Mouse (Mus musculus) forebrain, embryonic 14.5 days (tissue): ENCODE data around the gene Apobec3. TPM values are rescaled to one million over a fixed set of nuclear protein-coding genes. Genes with fewer than 3 reads are reported as not detected.
"Not testable (repeated sequence)": the region's sequence is repeated elsewhere in the genome, so short reads cannot be mapped to it uniquely, and the experiment has no call there.

Experiments
- ATAC-seq: fragments of 200-750 bp; cut with Nextera tagmentation; 2 replicates; pipeline ENCODE4 v1.8.0; 2017; ENCODE audit warnings: mild to moderate bottlenecking, moderate library complexity
- DNase-seq: peaks from one replicate; pipeline ENCODE4 v3.0.0-alpha.2; 2015; ENCODE audit warnings: low spot score
- H3K27ac ChIP-seq: fragments of 300-500 bp; sonication (generic); 2 replicates; pipeline ENCODE4 v1.5.1; 2014; ENCODE audit warnings: low read depth, mild to moderate bottlenecking, control low read depth, low read length, moderate library complexity
- H3K27me3 ChIP-seq: fragments of 300-500 bp; sonication (generic); replicated peaks from 2 replicates; pipeline ENCODE4 v1.6.1; 2014; ENCODE audit warnings: low read length, control low read depth, mixed read lengths; ENCODE audit not compliant: control insufficient read depth, insufficient read depth
- H3K36me3 ChIP-seq: fragments of 300-500 bp; sonication (generic); 2 replicates; pipeline ENCODE4 v1.6.1; 2014; ENCODE audit warnings: low read length, control low read depth; ENCODE audit not compliant: control insufficient read depth, insufficient read depth
- H3K4me1 ChIP-seq: fragments of 300-500 bp; sonication (generic); 2 replicates; pipeline ENCODE4 v1.6.1; 2014; ENCODE audit warnings: antibody characterized with exemption, low read length, control low read depth; ENCODE audit not compliant: control insufficient read depth, insufficient read depth
- H3K4me2 ChIP-seq: fragments of 300-500 bp; sonication (generic); 2 replicates; pipeline ENCODE4 v1.6.1; 2014; ENCODE audit warnings: mild to moderate bottlenecking, control low read depth, low read length
- H3K4me3 ChIP-seq: fragments of 300-500 bp; sonication (generic); 2 replicates; pipeline ENCODE4 v1.5.1; 2014; ENCODE audit warnings: low read depth, low read length, control low read depth
- H3K9ac ChIP-seq: fragments of 300-500 bp; sonication (generic); 2 replicates; pipeline ENCODE4 v1.6.1; 2014; ENCODE audit warnings: mild to moderate bottlenecking, low read length, control low read depth, moderate library complexity
- H3K9me3 ChIP-seq: fragments of 300-500 bp; sonication (generic); replicated peaks from 2 replicates; pipeline ENCODE4 v1.6.1; 2016; ENCODE audit warnings: low read length, control low read depth, mixed read lengths; ENCODE audit not compliant: control insufficient read depth
- WGBS: fragments of 180-500 bp; shearing (Covaris S2); extraction: QIAGEN DNeasy Blood & Tissue Kit; methylation state at CpG from one replicate; pipeline ENCODE4 v1.1.7; 2014; 5-methylcytosine and 5-hydroxymethylcytosine counted together
- polyA plus RNA-seq: library from polyadenylated mRNA; unstranded; fragments of >200 nt; fragmentation: Nextera tagmentation; extraction: Ambion mirVana; gene quantifications from 2 replicates; pipeline ENCODE4 v1.2.1, GENCODE M21; 2014

Gene Apobec3
- polyA plus RNA-seq, 1 experiment from 2014 or later: 5.6 TPM

DNA sequence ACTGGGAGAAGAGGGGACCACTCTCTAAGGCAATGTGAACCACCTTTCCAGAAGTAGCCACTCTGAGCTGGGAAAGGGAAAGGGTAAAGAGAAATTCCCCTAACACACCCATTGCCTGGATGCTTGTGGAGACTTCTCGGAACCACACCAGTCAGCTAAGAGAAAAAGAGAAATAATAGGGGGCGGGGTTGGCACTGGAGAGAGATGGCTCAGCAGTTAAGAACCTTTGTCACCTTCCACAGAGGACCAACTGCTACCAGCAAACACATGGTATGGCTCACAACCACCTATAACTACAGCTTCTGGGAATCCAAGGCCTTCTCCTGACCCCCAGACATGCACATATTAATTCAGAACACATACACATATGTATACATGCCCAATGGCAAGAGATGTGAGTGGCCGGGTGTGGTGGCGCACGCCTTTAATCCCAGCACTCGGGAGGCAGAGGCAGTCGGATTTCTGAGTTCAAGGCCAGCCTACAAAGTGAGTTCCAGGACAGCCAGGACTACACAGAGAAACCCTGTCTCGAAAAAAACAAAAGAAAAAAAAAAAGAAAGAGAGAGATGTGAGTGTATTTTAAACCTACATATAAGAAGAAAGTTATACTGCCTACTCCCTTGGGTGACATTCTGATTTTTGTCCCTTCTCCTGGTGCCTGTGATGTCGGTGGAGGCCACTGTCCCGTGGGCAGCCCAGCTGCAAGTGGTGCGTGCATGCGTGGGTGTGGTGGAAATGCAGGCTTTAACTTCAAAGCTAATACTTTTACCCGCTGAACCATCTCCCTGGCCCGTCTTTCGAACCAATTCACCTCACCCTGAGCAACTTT is 1.8 kb downstream of the Apobec3 start:
- Histone ChIP-seq H3K4me2 (peak overlapping the region; percentile 59), H3K4me3 (no peak overlapping the region), H3K9me3 (no peaks in the 10 kb centered on the region), H3K27me3 (no peaks in the 10 kb centered on the region), H3K36me3 (no peaks in the 10 kb centered on the region), H3K27ac (no peak overlapping the region), H3K9ac (no peak overlapping the region), H3K4me1 (0 out of 2 replicates have a peak, but pooled peaks cover 8% of the 10 kb centered on the region)
- ATAC-seq (no peak), DNase-seq (no peak)
- WGBS: 86% methylated on average over 15 of the region's 15 CpGs

DNA sequence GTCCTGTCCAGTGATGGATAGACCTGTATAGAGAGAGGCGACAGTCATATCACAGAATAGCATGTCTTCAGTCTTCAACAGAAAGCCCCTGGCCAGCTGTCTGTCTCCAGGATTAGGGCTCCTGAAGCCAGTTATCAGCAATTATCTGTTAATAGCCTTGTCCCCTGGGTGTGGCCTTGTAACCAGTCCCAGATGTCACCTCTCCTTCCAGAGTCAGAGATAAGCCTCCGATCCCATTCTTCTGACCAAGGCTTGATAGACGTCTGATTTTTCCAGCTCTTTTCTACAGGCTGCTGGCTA is 2.3 kb downstream of the Apobec3 start:
- WGBS: 87% methylated on average over 3 of the region's 3 CpGs
- ATAC-seq: no peak
- no peak for DNase-seq

DNA sequence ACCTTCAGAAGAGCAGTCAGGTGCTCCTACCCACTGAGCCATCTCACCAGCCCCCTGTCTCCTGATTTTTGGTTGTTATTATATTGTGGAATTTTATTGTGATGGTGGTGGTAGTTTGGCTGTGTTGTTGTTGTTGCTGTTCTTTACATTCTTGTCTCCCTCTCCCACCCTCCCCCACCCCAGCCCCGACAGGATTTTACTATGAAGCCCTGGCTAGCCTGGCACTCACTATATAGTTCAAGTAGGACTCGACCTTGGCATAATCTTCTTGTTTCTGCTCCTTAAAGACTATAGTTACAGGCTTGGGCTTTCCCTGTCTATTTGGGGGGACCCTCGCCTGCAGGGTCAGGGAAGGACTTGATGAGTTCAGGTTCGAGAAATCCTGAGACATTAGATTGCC is 2.9 kb downstream of the Apobec3 start:
- no peak overlapping the region for H3K4me2 ChIP-seq
- no peak for ATAC-seq
- H3K27ac ChIP-seq: no peak overlapping the region
- H3K4me1 ChIP-seq: 0 out of 2 replicates have a peak, but pooled peaks cover 8% of the 10 kb centered on the region
- WGBS: 90% methylated on average over 4 of the region's 4 CpGs
- H3K9ac ChIP-seq: no peak overlapping the region
- no peaks in the 10 kb centered on the region for H3K27me3 ChIP-seq
- no peaks in the 10 kb centered on the region for H3K9me3 ChIP-seq
- H3K36me3 ChIP-seq: no peaks in the 10 kb centered on the region
- DNase-seq: no peak
- no peak overlapping the region for H3K4me3 ChIP-seq

More for the DNA sequence above, 2.3 kb downstream of the Apobec3 start:
- H3K36me3 ChIP-seq: no peaks in the 10 kb centered on the region
- H3K4me3 ChIP-seq: no peak overlapping the region
- no peaks in the 10 kb centered on the region for H3K27me3 ChIP-seq
- H3K27ac ChIP-seq: no peak overlapping the region
- no peak overlapping the region for H3K9ac ChIP-seq
- no peak overlapping the region for H3K4me2 ChIP-seq
- no peaks in the 10 kb centered on the region for H3K9me3 ChIP-seq
- 0 out of 2 replicates have a peak, but pooled peaks cover 8% of the 10 kb centered on the region for H3K4me1 ChIP-seq

DNA sequence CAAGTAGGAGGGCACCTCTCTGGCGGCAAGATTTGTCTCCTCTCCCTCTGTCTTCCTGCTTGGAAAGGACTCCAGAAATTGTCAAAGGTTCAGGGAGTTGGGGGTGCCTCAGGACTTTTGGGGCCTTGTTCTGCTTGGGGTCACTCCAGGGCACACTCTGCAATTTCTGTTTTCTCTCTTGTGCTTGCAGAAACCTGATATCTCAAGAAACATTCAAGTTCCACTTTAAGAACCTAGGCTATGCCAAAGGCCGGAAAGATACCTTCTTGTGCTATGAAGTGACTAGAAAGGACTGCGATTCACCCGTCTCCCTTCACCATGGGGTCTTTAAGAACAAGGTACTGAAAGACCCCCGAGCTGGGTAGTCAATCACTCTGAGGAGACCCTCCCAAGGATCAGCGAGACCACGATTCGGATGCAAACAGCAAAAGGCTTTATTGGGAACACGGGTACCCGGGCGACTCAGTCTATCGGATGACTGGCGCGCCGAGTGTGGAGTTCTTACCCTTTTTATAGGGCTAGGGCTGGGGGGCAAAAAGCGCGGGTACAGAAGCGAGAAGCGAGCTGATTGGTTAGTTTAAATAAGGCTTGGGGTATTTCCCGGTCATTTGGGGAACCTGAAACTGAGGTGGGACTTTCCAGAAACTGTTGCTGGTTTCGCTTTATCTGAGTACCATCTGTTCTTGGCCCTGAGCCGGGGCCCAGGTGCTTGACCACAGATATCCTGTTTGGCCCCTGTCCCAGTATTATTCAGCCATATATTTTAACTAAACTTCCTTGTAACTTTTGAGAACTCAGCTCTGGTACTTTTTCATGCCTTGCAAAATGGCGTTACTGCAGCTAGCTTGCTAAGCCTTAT is 4.0 kb downstream of the Apobec3 start:
- not testable (repeated sequence) for H3K4me2 ChIP-seq, ATAC-seq, DNase-seq, H3K27ac ChIP-seq, H3K27me3 ChIP-seq, H3K4me1 ChIP-seq, H3K36me3 ChIP-seq, H3K9ac ChIP-seq, H3K4me3 ChIP-seq, H3K9me3 ChIP-seq
- 93% methylated on average over 10 of the region's 23 CpGs for WGBS

DNA sequence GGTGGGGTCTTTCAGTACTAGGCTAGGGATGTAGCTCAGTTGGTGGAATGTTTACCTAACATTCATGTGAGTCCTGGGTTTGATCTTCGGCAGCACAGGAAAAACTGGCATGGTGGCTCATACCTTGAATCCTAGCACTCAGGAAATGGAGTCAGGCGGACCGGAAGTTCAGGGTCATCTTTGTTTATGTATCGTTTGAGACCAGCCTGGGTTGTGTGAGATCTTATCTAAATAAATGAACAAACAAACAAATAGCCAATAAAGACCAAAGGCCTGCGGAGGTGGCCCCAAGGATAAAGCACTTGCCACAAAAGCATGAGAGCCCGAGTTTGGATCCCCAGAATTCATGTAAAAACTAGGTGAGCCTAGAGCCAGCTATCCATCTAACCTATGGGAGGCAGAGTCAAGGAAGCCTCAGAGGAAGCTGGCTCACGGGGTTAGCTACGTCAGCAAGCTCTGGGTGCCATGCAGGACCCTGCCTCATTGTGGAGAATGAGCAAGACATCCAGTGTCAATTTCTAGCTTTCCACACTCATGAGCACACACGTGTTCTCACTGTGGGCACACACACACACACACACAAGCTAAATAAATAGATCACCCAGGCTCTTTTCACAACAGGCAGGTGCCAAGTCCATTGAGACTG is 4.7 kb downstream of the Apobec3 start:
- no peak for ATAC-seq
- no peak overlapping the region for H3K4me3 ChIP-seq
- no peaks in the 10 kb centered on the region for H3K9me3 ChIP-seq
- no peak overlapping the region for H3K4me2 ChIP-seq
- no peak for DNase-seq
- WGBS: 87% methylated on average over 9 of the region's 9 CpGs
- H3K27me3 ChIP-seq: no peaks in the 10 kb centered on the region
- H3K9ac ChIP-seq: no peak overlapping the region
- H3K36me3 ChIP-seq: no peaks in the 10 kb centered on the region
- no peak overlapping the region for H3K27ac ChIP-seq
- 0 out of 2 replicates have a peak, but pooled peaks cover 8% of the 10 kb centered on the region for H3K4me1 ChIP-seq

DNA sequence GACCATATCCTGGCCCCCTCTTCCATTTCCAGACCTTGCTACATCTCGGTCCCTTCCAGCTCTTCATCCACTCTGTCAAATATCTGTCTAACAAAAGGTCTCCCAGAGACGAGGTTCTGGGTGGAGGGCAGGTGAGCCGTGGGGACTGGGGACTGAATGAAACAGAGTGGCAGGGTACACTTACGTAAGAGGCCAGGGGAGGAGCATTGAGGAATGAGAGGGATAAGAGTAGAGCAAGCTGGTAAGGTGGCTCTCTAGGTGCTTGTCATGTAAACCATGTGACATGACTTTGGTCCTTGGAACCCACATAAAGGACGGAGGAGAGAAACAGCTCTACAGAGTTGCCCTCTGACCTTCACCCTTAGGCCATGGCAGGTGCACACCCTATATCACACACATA is 7.5 kb downstream of the Apobec3 start:
- ATAC-seq: no peak
- Histone ChIP-seq H3K36me3 (no peaks in the 10 kb centered on the region), H3K27me3 (no peaks in the 10 kb centered on the region), H3K9ac (no peak overlapping the region), H3K4me3 (no peak overlapping the region), H3K27ac (no peak overlapping the region), H3K9me3 (no peaks in the 10 kb centered on the region), H3K4me2 (no peak overlapping the region), H3K4me1 (no peaks in the 10 kb centered on the region)
- 92% methylated on average over 5 of the region's 5 CpGs for WGBS
- no peak for DNase-seq

DNA sequence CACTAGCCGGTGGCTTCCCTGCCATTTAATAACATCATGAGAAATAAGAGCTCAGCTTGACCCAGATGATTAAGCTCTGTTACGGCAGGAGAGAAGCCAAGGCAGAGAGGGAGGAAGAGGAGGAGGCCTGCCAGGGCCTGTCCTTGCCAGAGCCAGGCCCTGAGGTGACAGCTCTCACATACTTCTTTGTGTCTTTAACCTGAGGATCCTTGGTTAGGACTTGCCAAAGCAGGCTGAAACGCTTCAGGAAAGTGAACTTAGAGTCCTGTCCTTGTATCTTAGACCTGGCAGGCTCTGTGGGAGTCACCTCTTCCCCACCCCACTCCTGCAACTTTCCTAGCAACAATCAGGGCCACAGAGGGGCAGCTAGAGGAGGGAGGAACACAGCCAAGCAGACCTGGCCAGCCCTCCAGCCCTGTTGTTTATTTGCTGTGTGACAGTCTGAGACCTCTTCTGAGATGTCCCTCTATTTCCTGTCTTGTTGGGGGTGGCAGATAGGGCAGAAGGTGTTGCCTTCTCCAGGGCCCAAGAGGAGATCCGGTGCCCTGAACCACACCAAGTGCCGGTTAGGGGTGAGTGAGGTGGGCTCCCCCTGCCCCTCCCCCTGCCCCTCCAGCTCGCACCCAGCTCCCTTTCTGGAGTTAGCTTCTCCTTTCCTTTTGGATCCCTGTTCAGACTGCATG is 8.5 kb downstream of the Apobec3 start:
- Histone ChIP-seq H3K27me3 (no peaks in the 10 kb centered on the region), H3K4me2 (no peak overlapping the region), H3K4me3 (no peak overlapping the region), H3K9ac (no peak overlapping the region), H3K27ac (no peak overlapping the region), H3K4me1 (no peaks in the 10 kb centered on the region), H3K9me3 (no peaks in the 10 kb centered on the region), H3K36me3 (no peaks in the 10 kb centered on the region)
- ATAC-seq (no peak), DNase-seq (no peak)
- 96% methylated on average over 5 of the region's 6 CpGs for WGBS

DNA sequence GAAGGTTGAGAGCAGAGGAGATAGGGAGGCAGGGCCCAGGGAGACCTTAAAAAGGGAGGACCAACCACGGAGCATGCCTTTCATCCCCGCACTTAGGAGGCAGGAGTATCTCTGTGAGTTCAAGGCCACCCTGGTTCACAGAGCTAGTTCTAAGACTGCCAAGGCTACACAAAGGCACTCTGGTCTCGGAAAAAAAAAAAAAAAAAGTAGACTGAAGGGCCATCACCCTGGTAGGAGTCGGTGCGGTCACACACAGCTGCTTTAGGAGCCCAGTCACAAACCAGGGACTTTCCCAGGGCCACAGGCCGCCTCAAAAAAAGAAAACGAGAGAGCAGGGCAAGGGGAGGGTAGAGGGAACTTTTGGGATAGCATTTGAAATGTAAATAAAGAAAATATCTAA is 9.3 kb downstream of the Apobec3 start:
- Histone ChIP-seq H3K27me3 (no peaks in the 10 kb centered on the region), H3K36me3 (no peaks in the 10 kb centered on the region), H3K4me3 (no peak overlapping the region), H3K4me2 (no peak overlapping the region), H3K9ac (no peak overlapping the region), H3K9me3 (no peaks in the 10 kb centered on the region), H3K27ac (no peak overlapping the region), H3K4me1 (no peaks in the 10 kb centered on the region)
- ATAC-seq (no peak), DNase-seq (no peak)
- WGBS: 71% methylated on average over 7 of the region's 7 CpGs
